Mouse (Mus musculus): ENCODE measurements around the gene Pom121.

GRCm38 (mm10) chr5:135330201-135330600 is 64.1 kb downstream of the Pom121 start:
- TF ChIP-seq POLR2A (IDR thresholded peaks at IDR 0.05; ENCODE audit: low read depth, low read length) (no peak), CTCF (conservative IDR thresholded peaks at IDR 0.05; ENCODE audit: insufficient read depth, insufficient read length, low read depth, low read length) (no peak)

All from kidney, adult 2 months (tissue).